ENCODE assay signal across 9 mouse cellular contexts in genomic region chrX:99820790-99821395, GRCm38 (mm10). TPM values are rescaled to one million over a fixed set of nuclear protein-coding genes. Genes with fewer than 3 reads are reported as not detected.
DNase-seq lines count a peak whose midpoint lies in the region; ATAC-seq and TF ChIP-seq lines count a peak whose summit lies in the region.
"Had no signal": no experiment of that assay in that cellular context is flagged by ENCODE, and none has a peak within 500 bp of the region (broad histone marks: within the 10 kb centered on the region; RNA-seq: fewer than 3 reads in every experiment).

Gene Tmem28 (plus strand): TSS chrX:99821021.

- peak within 1 kb of the TSS; percentile 37 for H3K4me3 ChIP-seq in kidney, postnatal 0 days (replicated peaks; ENCODE audit: low read depth, low read length)
- peak within 1 kb of the TSS; percentile 53 for H3K4me3 ChIP-seq in embryonic facial prominence, embryonic 15.5 days (replicated peaks)
- peak within 1 kb of the TSS; percentile 61 for H3K4me3 ChIP-seq in neural tube, embryonic 13.5 days

- H3K27ac ChIP-seq in kidney, postnatal 0 days: no peak within 1 kb of the TSS
- H3K27ac ChIP-seq in embryonic facial prominence, embryonic 15.5 days (replicated peaks): no peak within 1 kb of the TSS
- peak within 1 kb of the TSS; percentile 76 for H3K27ac ChIP-seq in neural tube, embryonic 13.5 days (replicated peaks)

- no peak for ATAC-seq in kidney, postnatal 0 days (replicated peaks; ENCODE audit: low FRiP score, low read depth)
- 0 out of 2 replicates have a peak, but pooled peaks have one; percentile 32 for ATAC-seq in embryonic facial prominence, embryonic 15.5 days (ENCODE audit: insufficient number of reproducible peaks, low FRiP score, low TSS enrichment, low read depth)
- ATAC-seq in neural tube, embryonic 13.5 days (ENCODE audit: low read depth): peak; percentile 12

- intact Hi-C loops in left cerebral cortex, postnatal 14 days (cut with DNase I): loop anchor here (5.0 kb wide), 1 partner anchor 156 kb away; the partner anchor contains the start of gene Eda
- intact Hi-C loops in gastrocnemius, postnatal 14 days (cut with DNase I; ENCODE audit: low total_unique reads): no loop called here

- DNase-seq in kidney, postnatal 0 days (ENCODE audit: low spot score): no peak
- DNase-seq in kidney, postnatal 36 days: no peak
- peak; percentile 34 to 66 for DNase-seq in cerebellum, adult 18-20 months
- no peak for DNase-seq in left cerebral cortex, postnatal 14 days (ENCODE audit: low spot score in 2 of 2)
- no peak for DNase-seq in gastrocnemius, postnatal 14 days
- no peak for DNase-seq in urinary bladder, postnatal 36 days (ENCODE audit: low spot score in 2 of 2)

- peak within 1 kb of the TSS; percentile 63 for H3K4me2 ChIP-seq in kidney, postnatal 0 days (ENCODE audit: low read length)
- peak within 1 kb of the TSS; percentile 71 for H3K4me2 ChIP-seq in embryonic facial prominence, embryonic 15.5 days (replicated peaks)
- peak within 1 kb of the TSS; percentile 62 for H3K4me2 ChIP-seq in neural tube, embryonic 13.5 days

- WGBS in kidney, postnatal 0 days: 27% methylated on average over 54 of the region's 82 CpGs
- 13% methylated on average over 52 of the region's 82 CpGs for WGBS in embryonic facial prominence, embryonic 15.5 days
- WGBS in neural tube, embryonic 13.5 days: 22% methylated on average over 44 of the region's 82 CpGs

- no peaks in the 10 kb centered on the region for H3K9me3 ChIP-seq in kidney, postnatal 0 days (replicated peaks; ENCODE audit: low read length)
- no peaks in the 10 kb centered on the region for H3K9me3 ChIP-seq in embryonic facial prominence, embryonic 15.5 days (replicated peaks)
- H3K9me3 ChIP-seq in neural tube, embryonic 13.5 days: no peaks in the 10 kb centered on the region

- peaks cover 21% of the 10 kb centered on the region for H3K27me3 ChIP-seq in kidney, postnatal 0 days (ENCODE audit: insufficient read depth, low read length)
- peaks cover 50% of the 10 kb centered on the region for H3K27me3 ChIP-seq in embryonic facial prominence, embryonic 15.5 days
- peaks cover 37% of the 10 kb centered on the region for H3K27me3 ChIP-seq in neural tube, embryonic 13.5 days

- H3K9ac ChIP-seq in kidney, postnatal 0 days (ENCODE audit: low read depth, low read length): no peak within 1 kb of the TSS
- H3K9ac ChIP-seq in embryonic facial prominence, embryonic 15.5 days: no peak within 1 kb of the TSS; the same call in 1 of the 2 replicates
- H3K9ac ChIP-seq in neural tube, embryonic 13.5 days: peak within 1 kb of the TSS; percentile 70

- no peaks in the 10 kb centered on the region for H3K4me1 ChIP-seq in kidney, postnatal 0 days (replicated peaks; ENCODE audit: insufficient read depth, low read length)
- H3K4me1 ChIP-seq in embryonic facial prominence, embryonic 15.5 days: 0 out of 2 replicates have a peak, but pooled peaks cover 5% of the 10 kb centered on the region
- peaks cover 23% of the 10 kb centered on the region; the same call in 1 of the 2 replicates for H3K4me1 ChIP-seq in neural tube, embryonic 13.5 days (replicated peaks)

- H3K36me3 ChIP-seq in kidney, postnatal 0 days (ENCODE audit: insufficient read depth, low read length): no peaks in the 10 kb centered on the region
- no peaks in the 10 kb centered on the region for H3K36me3 ChIP-seq in embryonic facial prominence, embryonic 15.5 days
- H3K36me3 ChIP-seq in neural tube, embryonic 13.5 days: no peaks in the 10 kb centered on the region

- TF ChIP-seq CTCF in kidney, postnatal 0 days (IDR thresholded peaks at IDR 0.05; ENCODE audit: low read depth): no peak

RNA-seq across cellular contexts. Expression of gene Tmem28, which starts in this region (rescaled TPM):
- polyA plus RNA-seq in kidney, postnatal 0 days (2015; fragmentation: Nextera tagmentation; extraction: Ambion mirVana): not detected in 2 replicates
- polyA plus RNA-seq in embryonic facial prominence, embryonic 15.5 days (2015; fragmentation: Nextera tagmentation; extraction: Ambion mirVana): 0.39 and 0.47 TPM in 2 replicates
- 10 to 100 TPM; 16.5 to 18.5 TPM for total RNA-seq in left cerebral cortex, postnatal 14 days (2021)
- 0.99 and 1.5 TPM in 2 replicates for polyA plus RNA-seq in neural tube, embryonic 13.5 days (2015; fragmentation: Nextera tagmentation; extraction: Ambion mirVana)
- under 1 TPM; 0.11 to 0.31 TPM for total RNA-seq in gastrocnemius, postnatal 14 days (2021)
- total RNA-seq: neutrophil, adult 5-6 weeks had no signal

Comparison
In these comparisons a context has a peak if more than half of its experiments do, and no peak if none do; other contexts are left out.
1. RNA of gene Tmem28 (total RNA-seq): 16.5 to 18.5 TPM in left cerebral cortex, postnatal 14 days; 0.11 to 0.31 TPM in gastrocnemius, postnatal 14 days; every median in the first group is over 10 times any median in the second.
2. Peak in ATAC-seq, H3K4me3 ChIP-seq and H3K4me2 ChIP-seq in embryonic facial prominence, embryonic 15.5 days; RNA of the gene not detected or under 1 TPM.
3. DNase-seq: peak in cerebellum, adult 18-20 months (2 of 2); none in kidney, postnatal 0 days (single experiment), kidney, postnatal 36 days (0 of 2), left cerebral cortex, postnatal 14 days (0 of 2), gastrocnemius, postnatal 14 days (single experiment) and urinary bladder, postnatal 36 days (0 of 2).
4. Peak in every context shown above with its lines, with median percentiles within 50 percentile points of each other: H3K4me2 ChIP-seq and H3K4me3 ChIP-seq.